Mouse (Mus musculus) heart, adult 11 months (tissue): ENCODE results near the gene N4bp3.
"Not testable (repeated sequence)": the region's sequence is repeated elsewhere in the genome, so short reads cannot be mapped to it uniquely, and the experiment has no call there.

Experiments
- DNase-seq: peaks from one replicate; pipeline ENCODE4 v3.0.0; 2022

The N4bp3 gene

DNA sequence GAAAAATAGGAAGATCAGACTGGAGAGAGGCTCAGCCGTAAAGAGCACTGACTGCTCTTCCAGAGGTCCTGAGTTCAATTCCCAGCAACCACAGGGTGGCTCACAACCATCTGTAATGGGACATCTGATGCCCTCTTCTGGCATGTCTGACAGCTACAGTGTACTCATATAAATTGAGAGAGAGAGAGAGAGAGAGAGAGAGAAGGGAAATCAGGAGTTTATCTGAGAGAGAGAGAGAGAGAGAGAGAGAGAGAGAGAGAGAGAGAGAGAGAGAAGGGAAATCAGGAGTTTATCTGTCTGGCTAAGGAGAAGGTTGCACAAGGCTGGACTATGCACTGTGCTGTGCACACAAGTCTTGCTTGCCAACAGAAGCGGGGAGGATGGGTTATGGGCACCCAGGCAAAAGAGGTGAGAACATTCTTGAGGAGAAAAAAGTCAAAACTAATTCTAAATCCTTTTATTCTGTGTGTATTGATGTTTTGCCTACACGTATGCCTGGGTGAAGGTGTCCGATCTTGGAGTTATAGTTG is 2.3 kb upstream of the N4bp3 start:
- no peak for DNase-seq

DNA sequence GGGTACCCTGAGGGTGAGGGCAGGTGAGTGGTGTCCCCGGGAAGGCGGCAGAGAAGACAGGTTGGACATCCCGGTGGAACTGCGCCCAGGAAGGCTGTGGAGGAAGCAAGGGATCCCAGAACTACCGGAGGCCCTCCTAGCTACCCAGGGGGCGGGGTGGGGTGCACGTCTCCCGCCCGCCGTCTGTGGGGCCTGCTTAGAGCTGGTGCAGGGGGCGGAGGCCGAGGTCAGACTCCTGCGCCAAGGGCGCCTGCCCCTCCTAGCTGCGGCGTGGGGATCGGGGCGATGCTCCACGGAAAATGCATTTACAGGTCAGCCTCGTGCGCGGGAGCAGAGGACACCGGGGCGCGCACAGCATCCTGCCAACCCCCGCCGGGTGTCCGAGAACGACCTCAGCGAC is 381 bp downstream of the N4bp3 start:
- DNase-seq = peak; percentile 96

DNA sequence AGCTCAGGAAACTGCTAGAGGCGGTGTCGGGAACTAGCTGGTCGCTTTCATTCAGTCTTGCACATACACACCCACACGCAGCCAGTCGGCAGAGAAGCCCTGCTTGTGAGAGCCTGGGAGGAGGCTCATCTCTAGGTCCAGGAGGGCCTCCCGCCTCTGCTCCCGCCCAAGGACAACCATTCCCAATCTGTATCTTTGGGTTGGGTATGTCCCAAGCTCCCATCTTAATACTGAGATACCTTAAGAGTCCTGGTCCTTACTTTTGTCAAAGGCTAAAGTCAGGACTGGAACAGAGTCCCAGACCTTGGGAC is 798 bp downstream of the N4bp3 start:
- peak; percentile 94 for DNase-seq

DNA sequence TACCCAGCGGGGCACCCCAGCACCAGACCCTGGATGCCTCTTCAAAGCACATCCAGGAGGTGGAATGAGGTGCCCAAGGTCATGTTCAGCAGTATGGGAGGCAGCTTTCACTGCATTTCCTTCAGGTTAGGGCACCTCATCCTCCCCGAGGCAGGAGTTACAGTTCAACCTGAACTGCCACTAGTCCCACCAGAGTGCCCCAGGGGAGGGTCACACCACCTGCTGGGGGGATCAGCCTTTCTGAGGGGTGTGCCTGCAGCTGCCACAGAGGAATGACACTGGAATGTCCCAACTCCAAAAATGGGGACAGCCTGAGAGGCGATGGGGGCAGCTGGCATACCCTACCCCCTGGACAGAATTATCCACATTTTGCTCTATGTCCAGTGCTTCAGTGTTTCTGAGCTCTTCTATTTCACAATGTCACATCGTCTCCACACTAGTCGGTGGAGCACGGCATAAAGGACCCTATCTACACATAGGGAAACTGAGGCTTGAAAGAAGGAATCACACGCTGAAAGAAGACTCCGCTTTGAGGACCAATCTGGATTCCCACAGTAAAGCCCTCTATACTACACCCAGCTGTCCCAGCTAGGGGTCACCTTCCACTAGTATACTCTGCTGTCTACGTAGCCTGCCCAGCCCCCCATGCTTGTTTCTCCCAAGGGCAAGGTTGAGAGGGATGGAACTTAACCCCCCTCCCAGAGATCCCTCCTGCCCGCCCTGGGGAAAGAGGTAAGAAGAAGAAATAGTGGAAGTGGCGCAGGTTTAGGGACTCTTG is 1.3 kb downstream of the N4bp3 start:
- DNase-seq = peak; percentile 93

DNA sequence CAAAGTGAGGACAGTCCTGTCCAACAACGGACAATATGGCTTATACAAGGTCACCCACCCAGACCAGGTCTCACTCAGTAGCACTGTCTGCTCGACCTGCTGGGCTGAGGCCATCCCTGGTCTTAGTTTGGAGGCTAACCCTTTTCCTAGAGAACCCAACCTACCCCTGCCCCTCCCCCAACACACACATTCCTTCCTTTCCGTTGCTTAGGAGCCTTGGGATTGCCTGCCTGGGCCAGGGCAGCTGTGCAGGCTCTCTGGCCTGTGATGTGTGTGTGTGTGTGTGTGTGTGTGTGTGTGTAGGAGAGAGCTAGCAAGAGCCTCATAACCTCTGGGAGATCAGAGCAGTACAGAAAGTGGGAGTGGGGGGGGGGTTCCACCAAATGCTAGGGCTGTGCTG is 2.1 kb downstream of the N4bp3 start:
- DNase-seq = peak; percentile 94

DNA sequence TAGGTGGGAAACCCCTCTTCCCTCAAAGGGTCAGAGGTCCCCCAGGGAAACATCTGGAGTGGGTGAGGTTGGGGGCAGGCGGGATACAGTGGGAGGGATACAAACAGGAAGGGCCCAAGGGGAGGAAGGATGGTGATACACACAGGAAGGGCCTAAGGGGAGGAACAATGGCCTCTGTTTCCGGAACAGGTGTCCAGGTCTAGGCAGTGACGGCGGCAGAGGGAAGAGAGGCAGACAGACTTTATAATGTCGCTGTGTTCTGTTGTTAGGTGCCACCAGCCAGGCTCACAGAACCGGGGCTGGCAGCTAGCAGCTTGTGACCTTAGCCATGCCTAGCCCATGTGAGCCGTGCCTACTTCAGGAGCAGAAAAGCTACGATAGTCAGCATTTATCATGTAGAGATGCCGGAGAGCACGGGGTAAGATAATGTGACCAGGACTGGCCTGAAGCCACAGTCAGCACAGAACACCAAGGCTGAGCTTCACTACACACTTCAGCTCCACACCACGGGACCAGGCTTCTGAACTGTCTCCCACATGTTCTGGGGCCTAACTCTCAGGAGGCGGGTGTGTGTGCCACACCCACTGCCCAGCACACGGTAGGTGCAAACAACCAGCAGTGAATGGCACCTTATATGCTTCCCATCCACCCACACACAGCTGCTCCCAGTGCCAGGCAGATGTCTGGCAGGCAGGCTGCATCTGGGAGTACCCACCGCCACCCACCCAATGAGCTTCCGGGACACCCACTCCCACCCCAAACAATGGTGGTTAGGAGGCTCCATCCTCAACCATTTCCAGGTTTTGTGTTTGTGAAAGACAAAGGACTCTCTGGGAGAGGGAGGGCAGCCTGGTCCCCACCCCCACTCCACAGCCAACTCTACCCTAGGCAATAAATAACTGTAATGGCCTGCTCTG is 3.6 kb downstream of the N4bp3 start:
- DNase-seq = peak; percentile 99

DNA sequence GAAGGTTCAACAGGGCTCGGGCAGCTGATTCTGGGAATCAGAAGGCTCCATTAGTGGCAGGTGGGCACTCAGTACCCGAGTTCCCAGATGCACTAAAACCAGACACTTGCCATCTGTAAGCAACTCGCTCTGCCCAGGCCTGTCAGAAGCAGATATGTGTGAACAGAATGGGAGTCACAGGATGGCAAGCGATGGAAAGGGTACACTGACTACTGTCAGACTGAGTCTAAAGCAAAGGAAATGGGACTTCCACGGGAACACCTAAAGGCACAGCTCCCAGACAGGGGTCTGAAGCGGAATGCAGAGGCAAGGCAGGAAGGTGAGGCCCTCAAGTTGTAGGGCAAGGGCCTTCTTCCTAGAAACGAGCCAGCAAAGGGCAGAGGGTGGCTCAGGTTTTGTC is 4.4 kb downstream of the N4bp3 start:
- peak; percentile 93 for DNase-seq

DNA sequence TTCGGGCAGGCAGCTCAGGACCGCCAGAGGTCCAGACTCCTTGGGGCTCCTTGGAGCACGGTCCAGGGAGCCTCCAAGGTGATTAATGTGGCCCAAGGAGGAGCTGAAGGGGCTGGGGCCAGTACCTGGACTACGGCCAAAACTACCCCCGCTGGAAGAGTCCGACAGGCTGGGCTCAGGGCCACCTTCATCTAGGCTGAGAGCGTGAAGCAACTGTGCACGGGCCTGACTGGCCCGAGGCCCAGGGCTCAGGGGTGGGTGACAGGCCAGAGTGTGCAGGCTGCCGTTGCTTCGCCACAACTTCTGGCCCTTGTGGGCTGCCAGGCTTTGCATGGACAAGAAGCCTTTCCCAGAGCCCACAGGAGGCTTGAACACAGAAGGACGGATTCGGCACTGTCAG is 5.3 kb downstream of the N4bp3 start:
- no peak for DNase-seq

DNA sequence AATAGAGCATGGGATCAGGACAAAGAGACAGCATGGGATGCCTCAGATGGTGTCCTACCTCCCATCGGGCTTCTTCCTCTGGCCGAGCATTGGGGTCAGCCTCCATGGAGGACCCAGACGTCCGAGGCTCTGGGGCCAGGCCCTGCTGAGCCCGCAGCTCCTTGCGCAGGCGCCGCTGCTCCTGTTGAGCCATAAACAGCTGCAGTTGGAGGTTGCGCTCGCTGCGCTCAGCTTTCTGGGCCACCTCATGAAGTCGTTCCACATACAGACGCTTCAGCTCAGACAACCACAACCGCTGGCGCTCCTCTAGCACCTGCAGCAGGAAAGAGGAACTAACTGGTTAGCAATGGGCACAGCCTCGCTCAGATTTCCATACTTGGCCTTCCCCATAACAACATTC is 6.4 kb downstream of the N4bp3 start:
- DNase-seq = no peak

DNA sequence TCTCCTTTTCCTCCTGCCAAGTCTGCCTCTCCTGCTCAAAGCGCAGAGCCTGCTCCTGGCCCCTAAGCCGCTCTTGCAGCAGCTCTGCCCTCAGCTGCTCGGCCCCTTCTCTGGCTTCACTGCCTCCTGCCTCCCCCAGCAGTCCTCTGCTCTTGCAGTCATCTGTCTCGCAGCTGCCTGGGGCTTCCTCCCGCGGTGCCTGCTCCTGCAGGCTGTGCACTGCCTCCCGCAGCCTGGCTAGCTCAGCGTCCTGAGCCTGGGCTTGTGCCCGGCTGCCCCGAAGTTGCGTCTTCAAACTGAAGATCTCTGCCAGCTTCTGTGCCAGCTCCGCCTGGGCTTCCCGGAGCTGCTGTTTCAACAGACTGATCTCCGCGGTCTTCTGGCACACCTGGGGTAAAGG is 6.9 kb downstream of the N4bp3 start:
- DNase-seq = no peak

DNA sequence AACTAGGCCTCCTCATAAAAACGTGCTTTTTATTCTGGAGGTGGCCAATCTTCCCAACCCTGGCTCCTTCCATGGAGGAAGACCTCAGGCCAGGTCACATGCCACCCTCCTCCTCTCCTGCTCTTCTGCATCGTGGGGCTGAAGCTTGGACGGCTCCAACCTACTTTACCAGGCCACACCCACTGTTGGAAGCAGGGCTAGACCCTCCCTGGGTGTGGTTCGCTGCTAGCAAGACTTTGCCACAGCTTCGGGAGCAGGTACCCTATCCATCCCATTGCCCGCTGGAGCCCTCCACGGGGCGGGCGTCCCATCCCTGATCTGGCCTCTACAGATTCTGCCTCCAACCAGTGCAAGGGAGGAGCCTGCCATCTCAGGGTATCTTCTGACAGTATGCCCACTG is 7.4 kb downstream of the N4bp3 start:
- DNase-seq = no peak

DNA sequence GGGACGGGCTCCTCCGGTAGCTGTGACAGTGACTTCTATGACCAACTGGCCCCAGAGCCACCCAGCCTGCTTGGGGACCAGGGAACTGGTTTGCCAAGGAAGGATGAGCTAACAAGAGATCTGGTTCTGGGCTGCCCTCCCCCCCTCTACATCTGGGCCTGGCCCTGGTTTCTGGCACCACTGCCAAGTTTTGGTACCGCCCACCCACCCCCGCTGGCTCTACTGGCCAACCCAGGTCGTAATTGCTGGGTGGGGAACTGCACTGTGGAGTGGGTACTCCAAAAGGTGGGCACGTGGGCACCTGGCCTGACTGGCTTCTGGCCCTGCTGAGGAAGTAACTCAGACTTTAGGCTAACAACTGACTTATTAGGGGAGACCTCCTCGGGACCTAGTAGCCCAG is 9.9 kb downstream of the N4bp3 start:
- DNase-seq = peak; percentile 92

DNA sequence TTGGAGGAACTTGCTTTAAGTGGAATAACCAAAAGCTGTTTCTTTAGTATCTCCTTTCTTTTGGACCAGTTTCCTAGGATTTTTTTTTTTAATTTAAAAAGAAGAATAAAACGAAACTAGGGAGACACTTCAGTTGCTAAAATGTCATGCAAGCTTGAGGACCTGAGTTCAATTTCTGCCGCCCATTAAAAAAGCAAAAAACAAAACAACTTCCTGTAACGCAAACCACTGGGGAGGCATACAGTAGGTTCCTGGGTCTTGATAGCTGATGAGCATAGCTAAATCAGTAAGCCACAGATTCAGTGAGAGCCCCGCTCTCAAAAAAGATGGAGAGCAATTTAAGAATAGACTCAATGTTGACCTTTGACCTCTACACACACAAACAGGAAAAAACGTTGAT is 12.1 kb downstream of the N4bp3 start:
- DNase-seq = no peak

DNA sequence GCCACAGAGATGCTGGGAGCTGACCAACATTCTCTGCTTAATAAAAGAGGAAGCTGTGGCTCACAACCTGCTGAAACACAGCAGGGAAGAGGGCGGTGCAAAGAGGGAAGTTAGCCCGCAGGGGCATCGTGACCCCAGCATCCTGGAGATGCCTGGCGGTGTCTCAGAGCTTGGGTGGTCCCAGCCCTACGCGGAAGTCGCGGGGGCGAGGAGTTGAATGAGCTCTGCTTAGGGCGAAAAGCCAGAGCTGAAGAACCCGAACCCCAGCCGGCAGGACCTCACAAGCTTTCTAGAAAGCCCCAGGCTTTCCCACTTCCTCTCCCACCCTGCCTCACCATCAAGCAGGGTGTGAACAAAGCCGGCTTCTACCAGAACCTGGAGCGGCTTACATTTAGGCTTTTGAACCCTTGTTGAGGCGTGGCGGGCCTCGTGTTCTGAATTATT is 12.6 kb downstream of the N4bp3 start:
- DNase-seq = peak; percentile 97

DNA sequence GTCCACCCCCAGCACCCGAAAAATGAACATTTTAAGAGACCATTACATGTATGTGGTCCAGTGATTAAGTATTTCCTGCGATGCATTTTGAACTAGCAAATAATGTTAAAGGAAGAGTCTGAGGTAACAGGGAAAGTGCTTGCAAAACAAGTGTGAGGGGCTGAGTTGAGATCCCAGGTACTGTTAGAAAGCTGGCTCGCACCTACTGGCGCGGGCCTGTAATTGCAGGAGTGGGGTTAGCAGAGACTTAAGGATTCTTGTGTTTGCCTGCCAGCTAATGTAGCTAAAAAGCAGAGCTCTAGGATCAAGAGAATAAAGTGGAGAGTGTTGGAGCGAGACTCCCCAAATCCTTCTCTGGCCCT is 14.3 kb downstream of the N4bp3 start:
- peak; percentile 95 for DNase-seq

DNA sequence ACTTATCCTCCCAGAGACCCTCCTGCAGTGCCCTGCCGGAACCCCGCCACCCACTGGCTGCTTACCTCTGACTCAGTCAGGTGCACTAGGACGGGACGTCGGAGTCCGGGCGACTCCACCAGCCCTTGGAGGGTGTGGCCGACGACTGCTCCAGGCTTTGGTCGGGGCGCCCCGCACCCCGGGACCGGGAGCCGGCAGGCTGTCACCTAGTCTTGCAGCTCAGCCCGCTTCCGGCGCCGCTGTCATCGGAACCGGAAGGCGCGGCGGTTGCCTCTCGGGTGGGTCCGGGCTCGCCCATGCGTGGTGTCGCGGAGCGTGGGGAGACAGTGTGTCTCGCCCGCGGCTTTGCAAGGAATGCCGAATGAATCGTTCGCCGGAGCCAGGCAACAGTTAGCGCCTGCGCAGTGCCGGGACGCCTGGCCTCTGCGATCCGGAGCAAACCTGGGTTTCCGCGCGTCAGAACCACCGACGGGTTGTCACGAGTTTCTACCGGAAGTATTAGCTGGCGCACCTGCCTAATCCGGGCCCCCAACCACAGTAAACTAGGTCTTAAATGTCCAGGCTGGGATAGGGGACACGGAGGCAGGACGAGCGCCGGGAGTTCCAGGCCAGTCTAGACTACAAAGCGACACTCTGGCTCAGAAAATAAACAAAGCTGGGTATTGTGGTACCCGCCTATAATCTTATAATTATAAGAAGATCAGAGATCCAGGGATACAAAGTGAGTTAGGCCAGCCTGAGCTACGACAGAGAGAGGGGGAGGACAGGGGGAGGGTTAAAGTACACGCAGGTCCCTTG is 14.9 kb downstream of the N4bp3 start, which contains the start of gene Rmnd5b:
Rmnd5b (minus strand) TSS at position 372 of the 798 bp plus-strand sequence.
- DNase-seq = peak; percentile 99

DNA sequence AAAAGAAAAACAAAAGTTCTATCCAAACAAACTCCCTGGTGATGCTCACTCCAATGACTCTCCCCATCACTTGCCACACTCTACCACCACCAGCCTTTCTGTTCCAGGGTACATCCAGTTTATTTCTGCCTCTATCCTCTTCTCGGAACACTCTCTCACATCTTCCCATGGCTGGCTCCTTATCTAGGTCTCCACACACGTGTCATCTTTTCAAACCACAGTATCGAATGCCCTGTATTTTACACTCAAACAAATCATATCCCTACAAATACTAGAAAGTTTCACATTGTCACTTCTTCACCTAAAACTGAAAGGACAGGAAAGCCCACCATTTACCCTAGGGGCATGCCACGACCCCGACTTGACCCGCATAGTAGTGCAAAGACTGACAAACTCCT is 15.5 kb downstream of the N4bp3 start:
- DNase-seq = no peak

DNA sequence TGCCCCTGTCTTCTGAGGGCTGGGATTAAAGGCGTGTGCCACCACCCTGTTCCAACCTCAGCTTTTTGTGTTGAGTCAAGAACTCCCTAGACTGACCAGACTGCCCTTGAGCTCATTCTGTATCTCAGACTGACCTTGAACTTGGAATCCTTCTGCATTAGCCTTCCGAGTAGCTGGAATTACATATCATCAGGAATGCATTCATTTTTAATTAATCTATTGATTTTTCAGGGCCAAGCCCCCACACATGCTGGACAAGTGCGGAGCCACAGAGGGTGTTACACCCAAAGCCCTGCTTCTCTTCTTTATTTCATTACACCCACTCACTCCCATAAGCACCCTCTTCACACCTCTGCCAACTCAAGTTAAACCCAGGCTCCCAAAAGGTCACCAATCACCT is 16.9 kb downstream of the N4bp3 start:
- DNase-seq = no peak

DNA sequence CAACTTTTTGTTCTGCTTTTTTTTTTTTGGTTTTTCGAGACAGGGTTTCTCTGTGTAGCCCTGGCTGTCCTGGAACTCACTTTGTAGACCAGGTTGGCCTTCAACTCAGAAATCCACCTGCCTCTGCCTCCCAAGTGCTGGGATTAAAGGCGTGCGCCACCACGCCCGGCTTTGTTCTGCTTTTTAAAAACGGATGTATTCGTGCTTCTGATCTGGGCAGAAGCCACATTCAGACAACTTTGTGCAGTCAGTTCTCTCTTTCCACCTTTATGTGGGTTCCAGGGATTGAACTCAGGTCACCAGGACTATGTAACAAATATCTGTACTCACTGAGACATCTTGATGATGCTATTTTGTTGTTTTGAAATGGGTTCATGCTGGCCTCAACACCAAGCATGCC is 17.4 kb downstream of the N4bp3 start:
- DNase-seq = not testable (repeated sequence)

DNA sequence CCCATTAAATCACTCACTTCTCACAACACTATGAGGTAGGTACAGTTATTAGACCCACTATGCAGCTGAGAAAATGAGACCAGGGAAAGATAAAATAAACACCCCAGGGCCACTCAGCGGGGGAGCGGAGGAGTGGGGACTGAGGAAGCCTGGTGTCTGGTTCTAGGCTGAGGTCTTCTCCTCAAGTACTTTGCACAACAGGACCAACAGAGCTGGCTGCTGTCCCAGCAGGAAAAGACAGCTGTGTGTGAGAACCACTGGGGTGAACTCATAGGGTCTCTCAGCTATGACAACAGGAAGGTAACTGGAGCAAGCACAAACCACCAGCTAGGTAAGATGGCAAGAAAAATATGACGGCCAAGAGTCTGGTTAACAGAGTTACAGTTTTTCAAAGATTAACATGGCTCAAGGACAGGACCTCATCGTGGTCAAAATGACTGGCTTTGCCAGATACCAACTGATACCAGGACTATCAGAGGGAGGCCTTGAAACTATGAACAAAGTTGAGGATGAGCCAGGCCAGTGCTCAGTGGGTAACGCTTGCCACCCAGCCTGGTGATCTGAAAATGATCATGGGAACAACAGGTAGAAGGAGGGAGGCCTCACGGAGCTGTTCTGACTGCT is 18.4 kb downstream of the N4bp3 start:
- peak; percentile 91 for DNase-seq

DNA sequence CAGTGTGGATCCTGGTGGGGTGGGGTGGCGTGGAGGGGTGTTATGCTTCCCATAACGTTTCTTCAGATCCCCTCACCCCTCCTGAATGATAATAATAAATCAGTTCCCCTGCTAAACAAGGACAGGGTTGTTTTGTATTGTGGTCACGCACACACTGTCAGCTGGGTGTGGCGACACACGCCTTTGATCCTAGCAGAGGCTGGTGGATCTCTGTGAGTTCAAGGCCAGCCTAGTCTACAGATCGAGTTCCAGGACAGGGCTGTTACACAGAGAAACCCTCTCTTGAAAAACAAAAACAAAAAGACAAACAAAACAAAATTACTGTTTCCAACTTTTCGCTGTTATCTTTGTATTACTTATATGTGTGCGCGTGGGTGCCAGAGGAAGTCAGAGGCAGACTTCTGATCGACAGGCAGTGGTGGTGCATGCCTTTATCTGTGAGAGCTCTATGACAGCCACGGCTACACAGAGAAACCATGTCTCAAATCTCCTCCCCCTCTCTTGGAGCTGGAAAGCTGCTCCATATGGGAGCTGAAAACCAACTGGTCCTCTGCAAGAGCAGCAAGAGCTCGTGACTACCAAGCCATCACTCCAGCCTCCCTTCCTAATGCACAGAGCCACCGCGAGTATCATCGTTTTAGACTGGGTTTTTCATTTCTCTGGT is 20.9 kb downstream of the N4bp3 start:
- DNase-seq = no peak

DNA sequence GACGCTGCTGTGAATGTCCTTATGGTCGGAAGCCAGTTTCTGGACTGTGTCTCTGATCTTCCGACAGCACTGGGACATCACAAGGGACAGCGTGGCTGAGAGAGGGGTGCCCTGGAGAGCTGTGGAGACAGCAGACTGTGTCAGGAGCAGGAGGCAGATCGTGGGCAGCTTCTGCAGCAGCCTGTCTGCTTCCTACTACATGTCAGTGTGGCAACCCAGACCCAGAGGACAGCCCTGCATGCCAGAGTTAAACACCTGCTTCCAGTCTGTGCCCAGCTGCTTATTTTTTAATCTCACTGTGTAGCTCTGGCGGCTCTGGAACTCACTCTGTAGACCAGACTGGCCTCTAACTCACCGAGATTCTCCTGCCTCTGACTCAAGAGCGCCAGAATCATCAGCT is 22.7 kb downstream of the N4bp3 start:
- DNase-seq = no peak
